In genomic region chr11:98655076-98655475, GRCm38 (mm10) we compare ENCODE assay signal across 11 mouse cellular contexts. TPM values are rescaled to one million over a fixed set of nuclear protein-coding genes. Genes with fewer than 3 reads are reported as not detected.
A peak's percentile ranks its signal among the peaks of the same experiment; 100 is the strongest.
DNase-seq lines count a peak whose midpoint lies in the region; ATAC-seq and TF ChIP-seq lines count a peak whose summit lies in the region.
"Not testable (repeated sequence)": the region's sequence is repeated elsewhere in the genome, so short reads cannot be mapped to it uniquely, and the experiment has no call there.
"Had no signal": no experiment of that assay in that cellular context is flagged by ENCODE, and none has a peak within 500 bp of the region (broad histone marks: within the 10 kb centered on the region; RNA-seq: fewer than 3 reads in every experiment).

No protein-coding gene starts in this region.

- ATAC-seq in kidney, embryonic 14.5 days (ENCODE audit: low FRiP score, low TSS enrichment) = 0 out of 2 replicates have a peak, but pooled peaks have one; percentile 49
- ATAC-seq in liver, embryonic 14.5 days (ENCODE audit: insufficient read depth) = not testable (repeated sequence)
- ATAC-seq in stomach, postnatal 0 days (ENCODE audit: low FRiP score, low TSS enrichment) = peak; percentile 85

- H3K9me3 ChIP-seq in heart, embryonic 10.5 days; kidney, embryonic 14.5 days (ENCODE audit: control insufficient read depth, low read length); liver, embryonic 14.5 days (ENCODE audit: control insufficient read depth, low read length); stomach, postnatal 0 days (ENCODE audit: control insufficient read depth, low read length): not testable (repeated sequence)

- not testable (repeated sequence) for H3K4me2 ChIP-seq in kidney, embryonic 14.5 days (replicated peaks; ENCODE audit: low read depth, low read length); liver, embryonic 14.5 days (ENCODE audit: low read depth); stomach, postnatal 0 days (replicated peaks; ENCODE audit: low read depth)

- 8% methylated on average over 7 of the region's 7 CpGs for WGBS in heart, embryonic 10.5 days
- 18% methylated on average over 7 of the region's 7 CpGs for WGBS in kidney, embryonic 14.5 days
- 6% methylated on average over 7 of the region's 7 CpGs for WGBS in liver, embryonic 14.5 days (ENCODE audit: insufficient replicate concordance)
- WGBS in stomach, postnatal 0 days = 8% methylated on average over 7 of the region's 7 CpGs

- DNase-seq in CD4-positive helper T cell, adult 2 months (ENCODE audit: low read depth, low spot score) = peak; percentile 75
- peak; percentile 72 for DNase-seq in adrenal gland, postnatal 10 days
- peak; percentile 74 for DNase-seq in embryo, embryonic 11 days
- peak; percentile 83 for DNase-seq in heart, embryonic 10.5 days (ENCODE audit: low spot score)
- DNase-seq in liver, embryonic 14.5 days (ENCODE audit: low read depth in 3 of 3, low spot score in 3 of 3) = peak in 2 of 3 experiments; percentile 22 to 24
- peak; percentile 53 for DNase-seq in neural tube, embryonic 10.5 days (ENCODE audit: extremely low spot score, low spot score)
- DNase-seq in stomach, postnatal 0 days (ENCODE audit: low spot score) = peak; percentile 75

- not testable (repeated sequence) for TF ChIP-seq EP300 in liver, embryonic 14.5 days (IDR thresholded peaks at IDR 0.05; ENCODE audit: low read depth); stomach, postnatal 0 days (optimal IDR thresholded peaks at IDR 0.05)

- H3K4me1 ChIP-seq in heart, embryonic 10.5 days; kidney, embryonic 14.5 days (ENCODE audit: control insufficient read depth, insufficient read depth, low read length); liver, embryonic 14.5 days (replicated peaks; ENCODE audit: control insufficient read depth in 2 of 2, insufficient read depth in 2 of 2, low read length in 1 of 2); stomach, postnatal 0 days (replicated peaks; ENCODE audit: control insufficient read depth, insufficient read depth): not testable (repeated sequence)

- not testable (repeated sequence) for H3K4me3 ChIP-seq in heart, embryonic 10.5 days; kidney, embryonic 14.5 days (ENCODE audit: low read length); liver, embryonic 14.5 days (ENCODE audit: insufficient read depth in 1 of 2, low read depth in 2 of 2, low read length in 2 of 2); stomach, postnatal 0 days (ENCODE audit: low read depth, low read length)

- H3K27ac ChIP-seq in heart, embryonic 10.5 days; kidney, embryonic 14.5 days (ENCODE audit: low read depth, low read length); liver, embryonic 14.5 days; stomach, postnatal 0 days (replicated peaks): not testable (repeated sequence)

- H3K36me3 ChIP-seq in heart, embryonic 10.5 days; kidney, embryonic 14.5 days (ENCODE audit: control insufficient read depth, insufficient read depth, low read length); liver, embryonic 14.5 days (replicated peaks; ENCODE audit: control insufficient read depth, insufficient read depth, low read depth); stomach, postnatal 0 days (ENCODE audit: control insufficient read depth, insufficient read depth, low read length): not testable (repeated sequence)

- not testable (repeated sequence) for H3K9ac ChIP-seq in kidney, embryonic 14.5 days (ENCODE audit: low read depth, low read length); liver, embryonic 14.5 days (replicated peaks); stomach, postnatal 0 days (ENCODE audit: low read length)

- peak; percentile 83 for TF ChIP-seq CTCF in liver, embryonic 14.5 days (IDR thresholded peaks at IDR 0.05; ENCODE audit: low read depth)
- peak; percentile 76 for TF ChIP-seq CTCF in stomach, postnatal 0 days (IDR thresholded peaks at IDR 0.05; ENCODE audit: low read depth)

- peaks cover 13% of the 10 kb centered on the region for H3K27me3 ChIP-seq in heart, embryonic 10.5 days (ENCODE audit: insufficient read depth, poor library complexity, severe bottlenecking)
- H3K27me3 ChIP-seq in kidney, embryonic 14.5 days (ENCODE audit: control insufficient read depth, insufficient read depth, low read length); liver, embryonic 14.5 days (ENCODE audit: control insufficient read depth, insufficient read depth, low read length); stomach, postnatal 0 days (ENCODE audit: control insufficient read depth, insufficient read depth, low read length): not testable (repeated sequence)

RNA-seq across cellular contexts. Expression of gene Gsdma2, which starts 8.5 kb away (rescaled TPM):
- under 1 TPM; 0.36 to 0.51 TPM for total RNA-seq in adrenal gland, postnatal 10 days (2021)
- polyA plus RNA-seq in heart, embryonic 10.5 days (2016; fragmentation: Nextera tagmentation; extraction: Ambion mirVana) = not detected in 2 replicates
- not detected in 2 replicates for polyA plus RNA-seq in kidney, embryonic 14.5 days (2014; fragmentation: Nextera tagmentation; extraction: Ambion mirVana)
- polyA plus RNA-seq in liver, embryonic 14.5 days (2012; rRNA removed) = not detected in 2 replicates
- polyA plus RNA-seq in liver, embryonic 14.5 days (2014; fragmentation: Nextera tagmentation; extraction: Ambion mirVana) = not detected in 2 replicates
- polyA plus RNA-seq in stomach, postnatal 0 days (2015; fragmentation: Nextera tagmentation; extraction: Ambion mirVana) = 81.0 and 91.9 TPM in 2 replicates
- polyA plus RNA-seq: forebrain, embryonic 16.5 days; midbrain, embryonic 12.5 days had no signal

RNA-seq across cellular contexts. Expression of gene Gsdma, which starts 9.1 kb away (rescaled TPM):
- total RNA-seq in adrenal gland, postnatal 10 days (2021) = not detected
- polyA plus RNA-seq in heart, embryonic 10.5 days (2016; fragmentation: Nextera tagmentation; extraction: Ambion mirVana) = not detected in 2 replicates
- polyA plus RNA-seq in kidney, embryonic 14.5 days (2014; fragmentation: Nextera tagmentation; extraction: Ambion mirVana) = 0.16 TPM in 1 of 2 replicates, not detected in the other
- polyA plus RNA-seq in liver, embryonic 14.5 days (2012; rRNA removed) = 0.01 TPM in 1 of 2 replicates, not detected in the other
- polyA plus RNA-seq in liver, embryonic 14.5 days (2014; fragmentation: Nextera tagmentation; extraction: Ambion mirVana) = not detected in 2 replicates
- 79.6 and 83.7 TPM in 2 replicates for polyA plus RNA-seq in stomach, postnatal 0 days (2015; fragmentation: Nextera tagmentation; extraction: Ambion mirVana)
- polyA plus RNA-seq: forebrain, embryonic 16.5 days; midbrain, embryonic 12.5 days had no signal

RNA-seq across cellular contexts. Expression of gene Psmd3, which starts 27.3 kb away (rescaled TPM):
- 100 to 1,000 TPM; 111 to 123 TPM for total RNA-seq in adrenal gland, postnatal 10 days (2021)
- polyA plus RNA-seq in heart, embryonic 10.5 days (2016; fragmentation: Nextera tagmentation; extraction: Ambion mirVana) = 232 and 255 TPM in 2 replicates
- polyA plus RNA-seq in kidney, embryonic 14.5 days (2014; fragmentation: Nextera tagmentation; extraction: Ambion mirVana) = 181 and 187 TPM in 2 replicates
- 73.6 and 75.7 TPM in 2 replicates for polyA plus RNA-seq in liver, embryonic 14.5 days (2012; rRNA removed)
- 55.3 and 67.1 TPM in 2 replicates for polyA plus RNA-seq in liver, embryonic 14.5 days (2014; fragmentation: Nextera tagmentation; extraction: Ambion mirVana)
- polyA plus RNA-seq in stomach, postnatal 0 days (2015; fragmentation: Nextera tagmentation; extraction: Ambion mirVana) = 120 and 122 TPM in 2 replicates

RNA-seq across cellular contexts. Expression of gene Gsdma3, which starts 28.9 kb away (rescaled TPM):
- total RNA-seq in adrenal gland, postnatal 10 days (2021) = 10 to 100 TPM; 12.7 to 15.4 TPM
- not detected in 2 replicates for polyA plus RNA-seq in heart, embryonic 10.5 days (2016; fragmentation: Nextera tagmentation; extraction: Ambion mirVana)
- polyA plus RNA-seq in kidney, embryonic 14.5 days (2014; fragmentation: Nextera tagmentation; extraction: Ambion mirVana) = not detected in 2 replicates
- not detected in 2 replicates for polyA plus RNA-seq in liver, embryonic 14.5 days (2012; rRNA removed)
- not detected in 2 replicates for polyA plus RNA-seq in liver, embryonic 14.5 days (2014; fragmentation: Nextera tagmentation; extraction: Ambion mirVana)
- polyA plus RNA-seq in stomach, postnatal 0 days (2015; fragmentation: Nextera tagmentation; extraction: Ambion mirVana) = not detected in 2 replicates
- polyA plus RNA-seq: forebrain, embryonic 16.5 days; large intestine, adult 2 months; midbrain, embryonic 12.5 days had no signal

RNA-seq across cellular contexts. Expression of gene Gm12355, which starts 29.6 kb away (rescaled TPM):
- total RNA-seq in adrenal gland, postnatal 10 days (2021) = 10 to 100 TPM; 15.7 to 19.1 TPM
- 0.71 and 1.0 TPM in 2 replicates for polyA plus RNA-seq in heart, embryonic 10.5 days (2016; fragmentation: Nextera tagmentation; extraction: Ambion mirVana)
- 0.60 and 1.2 TPM in 2 replicates for polyA plus RNA-seq in kidney, embryonic 14.5 days (2014; fragmentation: Nextera tagmentation; extraction: Ambion mirVana)
- 0.03 and 0.19 TPM in 2 replicates for polyA plus RNA-seq in liver, embryonic 14.5 days (2012; rRNA removed)
- polyA plus RNA-seq in liver, embryonic 14.5 days (2014; fragmentation: Nextera tagmentation; extraction: Ambion mirVana) = 0.47 and 0.68 TPM in 2 replicates
- polyA plus RNA-seq in stomach, postnatal 0 days (2015; fragmentation: Nextera tagmentation; extraction: Ambion mirVana) = 0.81 and 0.82 TPM in 2 replicates
- polyA plus RNA-seq: large intestine, adult 2 months had no signal

Comparison
In these comparisons a context has a peak if more than half of its experiments do, and no peak if none do; other contexts are left out.
1. DNase-seq: peak in every context shown above with its lines; median percentile 83 in heart, embryonic 10.5 days; 75 in CD4-positive helper T cell, adult 2 months; 75 in stomach, postnatal 0 days; 74 in embryo, embryonic 11 days; 72 in adrenal gland, postnatal 10 days; 53 in neural tube, embryonic 10.5 days; 23 in liver, embryonic 14.5 days.
2. RNA of gene Gsdma2, which starts 8.5 kb away (polyA plus RNA-seq): 81.0 to 91.9 TPM in stomach, postnatal 0 days; not detected in heart, embryonic 10.5 days, not detected in kidney, embryonic 14.5 days and not detected in liver, embryonic 14.5 days; every median in the first group is over 10 times any median in the second.
3. RNA of gene Gsdma, which starts 9.1 kb away (polyA plus RNA-seq): 79.6 to 83.7 TPM in stomach, postnatal 0 days; 0.16 TPM in kidney, embryonic 14.5 days, 0.01 TPM in liver, embryonic 14.5 days and not detected in heart, embryonic 10.5 days; every median in the first group is over 10 times any median in the second.